Mouse (Mus musculus) mouse trophoblast stem cell (cell line): ENCODE measurements around the gene Lsm4.

Experiments
- in situ Hi-C, 2 experiments: fragments of 300-500 bp; cut with MseI, MboI; formaldehyde crosslinking; loops; 2 replicates in 1 of 2; 3 replicates in 1 of 2; pipeline ENCODE4 v1.15.1; 2025

Gene Lsm4

DNA sequence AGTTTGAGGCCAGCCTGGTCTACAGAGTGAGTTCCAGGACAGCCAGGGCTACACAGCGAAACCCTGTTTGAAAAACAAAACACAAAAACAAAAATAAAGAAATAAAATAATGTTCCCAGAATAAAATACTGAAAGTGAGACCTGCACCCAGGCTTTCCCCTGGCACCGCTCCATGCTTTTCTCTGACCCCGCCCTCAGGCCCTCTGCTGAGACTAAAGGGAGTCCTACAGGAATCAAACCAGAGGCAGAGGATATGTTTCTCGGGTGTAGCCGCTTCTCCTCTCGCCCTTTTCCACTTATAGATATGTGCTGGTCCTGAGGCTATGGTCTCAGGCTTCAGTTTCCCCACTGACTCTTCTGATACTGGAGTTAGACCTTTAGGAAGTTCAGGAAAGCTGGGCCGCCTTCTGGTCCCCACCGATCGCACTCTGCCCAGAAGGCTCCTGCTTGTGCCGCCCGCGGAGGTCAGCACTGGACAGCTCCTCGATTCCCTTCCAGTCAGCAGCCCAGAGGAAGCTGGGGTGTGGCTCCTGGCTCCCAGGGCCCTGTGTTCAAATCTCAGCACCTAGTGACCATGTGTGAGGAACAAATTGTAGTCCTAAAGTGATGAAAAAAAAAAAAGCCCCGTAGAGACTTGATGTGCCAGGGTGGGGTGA lies 52.9 kb downstream of the Lsm4 start:
- in situ Hi-C loops: no loop called here

DNA sequence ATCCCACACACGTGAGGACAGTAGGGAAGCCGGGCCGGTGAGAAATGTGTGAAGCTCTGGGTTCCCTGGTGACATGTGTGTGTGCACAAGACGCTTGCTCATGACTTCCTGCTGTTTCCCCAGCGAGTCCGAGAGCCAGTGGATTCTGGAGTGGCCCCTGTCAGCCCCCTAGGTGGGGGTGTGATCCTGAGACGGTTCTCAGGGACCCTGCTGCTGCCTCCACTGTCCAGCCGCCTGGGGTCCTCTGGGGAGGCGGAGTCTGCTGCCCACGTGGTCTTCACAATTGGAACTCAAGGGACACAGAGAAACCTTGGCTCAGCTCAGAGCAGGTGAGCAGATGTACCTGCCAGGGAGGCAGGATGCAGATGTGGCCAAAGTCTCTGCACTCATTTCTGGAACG lies 53.7 kb downstream of the Lsm4 start:
- in situ Hi-C loops: no loop called here
